Mouse (Mus musculus) megakaryocyte, embryonic 14.5 days (primary cell): ENCODE measurements around the gene Trim31. TPM values are rescaled to one million over a fixed set of nuclear protein-coding genes. Genes with fewer than 3 reads are reported as not detected.
A peak's percentile ranks its signal among the peaks of the same experiment; 100 is the strongest.

Experiments used
- H3K27me3 ChIP-seq: replicated peaks from 2 replicates; pipeline ENCODE3; 2012; ENCODE audit warnings: inconsistent platforms
- H3K36me3 ChIP-seq: replicated peaks from 2 replicates; pipeline ENCODE3; 2012; ENCODE audit warnings: low read length, inconsistent platforms, mixed read lengths
- H3K4me1 ChIP-seq: 2 replicates; pipeline ENCODE4 v1.6.1; 2012; ENCODE audit warnings: inconsistent platforms
- H3K4me3 ChIP-seq: replicated peaks from 2 replicates; pipeline ENCODE3; 2012; ENCODE audit warnings: moderate library complexity, mild to moderate bottlenecking, inconsistent platforms
- H3K9me3 ChIP-seq: 2 replicates; pipeline ENCODE4 v1.6.1; 2012; ENCODE audit warnings: inconsistent platforms
- FLI1 ChIP-seq: IDR thresholded peaks from 2 replicates; pipeline ENCODE4 v1.6.1; 2012; ENCODE audit warnings: low read length, inconsistent platforms, mixed read lengths
- GATA1 ChIP-seq: IDR thresholded peaks from 3 replicates; pipeline ENCODE4 v1.6.1; 2012; ENCODE audit warnings: mixed read lengths, low read length, inconsistent platforms, borderline replicate concordance
- polyA plus RNA-seq: library from polyadenylated mRNA; stranded (reverse); fragments of >175 nt; gene quantifications from 2 replicates; pipeline ENCODE4 v1.2.3, GENCODE M21; 2012; ENCODE audit warnings: low replicate concordance; ENCODE audit not compliant: insufficient read depth

Trim31 gene
- polyA plus RNA-seq, 1 experiment = not detected

- no peak overlapping the region for H3K4me3 ChIP-seq
- no peak for TF ChIP-seq GATA1
- TF ChIP-seq FLI1 = no peak
Observed at GRCm38 (mm10) chr17:36953062-36953461, 55.1 kb downstream of the Trim31 start.

GRCm38 (mm10) chr17:36957999-36958743, 60.3 kb downstream of the Trim31 start, which contains the start of the genes Znrd1 and Znrd1as:
Gene Znrd1 (minus strand): TSS chr17:36958559.
Gene Znrd1as (plus strand): TSS chr17:36958592.
- H3K9me3 ChIP-seq = no peaks in the 10 kb centered on the region
- TF ChIP-seq FLI1 (no peak), GATA1 (no peak)
- H3K27me3 ChIP-seq = no peaks in the 10 kb centered on the region
- peak within 1 kb of the TSS; percentile 96 for H3K4me3 ChIP-seq
- H3K36me3 ChIP-seq = peaks cover 38% of the 10 kb centered on the region
- H3K4me1 ChIP-seq = peaks cover 21% of the 10 kb centered on the region

More at GRCm38 (mm10) chr17:36953062-36953461, 55.1 kb downstream of the Trim31 start:
- H3K36me3 ChIP-seq = peaks cover 60% of the 10 kb centered on the region
- peaks cover 35% of the 10 kb centered on the region for H3K4me1 ChIP-seq
- H3K9me3 ChIP-seq = no peaks in the 10 kb centered on the region
- no peaks in the 10 kb centered on the region for H3K27me3 ChIP-seq

GRCm38 (mm10) chr17:36958884-36959283, 61.0 kb downstream of the Trim31 start:
- peaks cover 21% of the 10 kb centered on the region for H3K4me1 ChIP-seq
- H3K36me3 ChIP-seq = peaks cover 31% of the 10 kb centered on the region
- H3K27me3 ChIP-seq = no peaks in the 10 kb centered on the region
- TF ChIP-seq GATA1 (no peak), FLI1 (no peak)
- H3K9me3 ChIP-seq = no peaks in the 10 kb centered on the region
- H3K4me3 ChIP-seq = peak overlapping the region; percentile 96

Other genes with a start within 250 kb of the Trim31 start
- not detected in 2 replicates for gene H2-M1, start 225.9 kb upstream of the Trim31 start, polyA plus RNA-seq
- not detected in 2 replicates for gene H2-M10.5, start 125.2 kb upstream of the Trim31 start, polyA plus RNA-seq
- not detected in 2 replicates for gene H2-M10.6, start 85.9 kb upstream of the Trim31 start, polyA plus RNA-seq
- gene Trim26, start 61.0 kb upstream of the Trim31 start, polyA plus RNA-seq = 2.1 and 17.7 TPM in 2 replicates
- gene Trim15, start 30.9 kb upstream of the Trim31 start, polyA plus RNA-seq = not detected in 2 replicates
- gene Trim10, start 28.5 kb upstream of the Trim31 start, polyA plus RNA-seq = 0.27 TPM in 1 of 2 replicates, not detected in the other
- gene Trim40, start 8.0 kb upstream of the Trim31 start, polyA plus RNA-seq = not detected in 2 replicates
- gene Rnf39, start 44.8 kb downstream of the Trim31 start, polyA plus RNA-seq = not detected in 2 replicates
- gene Ppp1r11, start 53.6 kb downstream of the Trim31 start, polyA plus RNA-seq = 504 and 1,093 TPM in 2 replicates
- 2.1 and 2.6 TPM in 2 replicates for gene Znrd1, start 60.4 kb downstream of the Trim31 start, polyA plus RNA-seq
- 0.85 TPM in 1 of 2 replicates, not detected in the other for gene Znrd1as, start 60.5 kb downstream of the Trim31 start, polyA plus RNA-seq
- gene 2410137M14Rik, start 83.1 kb downstream of the Trim31 start, polyA plus RNA-seq = not detected in 2 replicates
- not detected in 2 replicates for gene H2-M5, start 91.4 kb downstream of the Trim31 start, polyA plus RNA-seq
- 3.5 TPM in 1 of 2 replicates, not detected in the other for gene Zfp57, start 103.0 kb downstream of the Trim31 start, polyA plus RNA-seq
- gene Mog, start 125.3 kb downstream of the Trim31 start, polyA plus RNA-seq = not detected in 2 replicates
- gene Gabbr1, start 147.8 kb downstream of the Trim31 start, polyA plus RNA-seq = 1.6 and 1.7 TPM in 2 replicates
- not detected in 2 replicates for gene Olfr90, start 190.4 kb downstream of the Trim31 start, polyA plus RNA-seq
- gene Olfr91, start 200.2 kb downstream of the Trim31 start, polyA plus RNA-seq = not detected in 2 replicates
- gene Olfr92, start 222.0 kb downstream of the Trim31 start, polyA plus RNA-seq = not detected in 2 replicates